Mouse (Mus musculus) forebrain, embryonic 14.5 days (tissue): Measurements from ENCODE around the gene Foxc2. TPM values are rescaled to one million over a fixed set of nuclear protein-coding genes. Genes with fewer than 3 reads are reported as not detected.

ENCODE experiments used
- ATAC-seq: fragments of 200-750 bp; cut with Nextera tagmentation; 2 replicates; pipeline ENCODE4 v1.8.0; 2017; ENCODE audit warnings: mild to moderate bottlenecking, moderate library complexity
- DNase-seq: peaks from one replicate; pipeline ENCODE4 v3.0.0-alpha.2; 2015; ENCODE audit warnings: low spot score
- H3K27ac ChIP-seq: fragments of 300-500 bp; sonication (generic); 2 replicates; pipeline ENCODE4 v1.5.1; 2014; ENCODE audit warnings: low read depth, mild to moderate bottlenecking, control low read depth, low read length, moderate library complexity
- H3K27me3 ChIP-seq: fragments of 300-500 bp; sonication (generic); replicated peaks from 2 replicates; pipeline ENCODE4 v1.6.1; 2014; ENCODE audit warnings: low read length, control low read depth, mixed read lengths; ENCODE audit not compliant: control insufficient read depth, insufficient read depth
- H3K36me3 ChIP-seq: fragments of 300-500 bp; sonication (generic); 2 replicates; pipeline ENCODE4 v1.6.1; 2014; ENCODE audit warnings: low read length, control low read depth; ENCODE audit not compliant: control insufficient read depth, insufficient read depth
- H3K4me1 ChIP-seq: fragments of 300-500 bp; sonication (generic); 2 replicates; pipeline ENCODE4 v1.6.1; 2014; ENCODE audit warnings: antibody characterized with exemption, low read length, control low read depth; ENCODE audit not compliant: control insufficient read depth, insufficient read depth
- H3K4me2 ChIP-seq: fragments of 300-500 bp; sonication (generic); 2 replicates; pipeline ENCODE4 v1.6.1; 2014; ENCODE audit warnings: mild to moderate bottlenecking, control low read depth, low read length
- H3K4me3 ChIP-seq: fragments of 300-500 bp; sonication (generic); 2 replicates; pipeline ENCODE4 v1.5.1; 2014; ENCODE audit warnings: low read depth, low read length, control low read depth
- H3K9ac ChIP-seq: fragments of 300-500 bp; sonication (generic); 2 replicates; pipeline ENCODE4 v1.6.1; 2014; ENCODE audit warnings: mild to moderate bottlenecking, low read length, control low read depth, moderate library complexity
- H3K9me3 ChIP-seq: fragments of 300-500 bp; sonication (generic); replicated peaks from 2 replicates; pipeline ENCODE4 v1.6.1; 2016; ENCODE audit warnings: low read length, control low read depth, mixed read lengths; ENCODE audit not compliant: control insufficient read depth
- WGBS: fragments of 180-500 bp; shearing (Covaris S2); extraction: QIAGEN DNeasy Blood & Tissue Kit; methylation state at CpG from one replicate; pipeline ENCODE4 v1.1.7; 2014; 5-methylcytosine and 5-hydroxymethylcytosine counted together
- polyA plus RNA-seq: library from polyadenylated mRNA; unstranded; fragments of >200 nt; fragmentation: Nextera tagmentation; extraction: Ambion mirVana; gene quantifications from 2 replicates; pipeline ENCODE4 v1.2.1, GENCODE M21; 2014

Foxc2 gene
- polyA plus RNA-seq, 1 experiment from 2014 or later: 1.1 TPM

GRCm38 (mm10) chr8:121078721-121079120, 37.2 kb upstream of the Foxc2 start:
- Histone ChIP-seq H3K36me3 (no peaks in the 10 kb centered on the region), H3K4me1 (peaks cover 3% of the 10 kb centered on the region), H3K9me3 (no peaks in the 10 kb centered on the region), H3K27ac (no peak overlapping the region), H3K4me3 (no peak overlapping the region), H3K4me2 (no peak overlapping the region), H3K27me3 (peaks cover 94% of the 10 kb centered on the region), H3K9ac (no peak overlapping the region)
- DNase-seq: no peak
- WGBS: under 1% methylated on average over 14 of the region's 14 CpGs
- no peak for ATAC-seq

- Histone ChIP-seq H3K4me1 (peaks cover 6% of the 10 kb centered on the region), H3K27me3 (peaks cover 94% of the 10 kb centered on the region), H3K4me2 (no peak overlapping the region), H3K36me3 (no peaks in the 10 kb centered on the region), H3K4me3 (no peak overlapping the region), H3K9ac (no peak overlapping the region), H3K9me3 (no peaks in the 10 kb centered on the region), H3K27ac (no peak overlapping the region)
- under 1% methylated on average over 7 of the region's 7 CpGs for WGBS
- ATAC-seq (no peak), DNase-seq (no peak)
Measured at GRCm38 (mm10) chr8:121079201-121079600, 36.8 kb upstream of the Foxc2 start.

GRCm38 (mm10) chr8:121079944-121080343, 36.0 kb upstream of the Foxc2 start:
- no peak for DNase-seq
- H3K27ac ChIP-seq: no peak overlapping the region

GRCm38 (mm10) chr8:121080361-121081090, 35.4 kb upstream of the Foxc2 start:
- DNase-seq (no peak), ATAC-seq (no peak)
- under 1% methylated on average over 49 of the region's 49 CpGs for WGBS

More at GRCm38 (mm10) chr8:121079944-121080343, 36.0 kb upstream of the Foxc2 start:
- Histone ChIP-seq H3K4me3 (no peak overlapping the region), H3K36me3 (no peaks in the 10 kb centered on the region), H3K4me2 (no peak overlapping the region), H3K9me3 (no peaks in the 10 kb centered on the region), H3K4me1 (peaks cover 6% of the 10 kb centered on the region), H3K27me3 (peaks cover 96% of the 10 kb centered on the region), H3K9ac (no peak overlapping the region)
- WGBS: under 1% methylated on average over 12 of the region's 12 CpGs
- ATAC-seq: no peak

GRCm38 (mm10) chr8:121081398-121081797, 34.6 kb upstream of the Foxc2 start:
- DNase-seq: no peak
- WGBS: 0% methylated on average over 7 of the region's 7 CpGs

More at GRCm38 (mm10) chr8:121080361-121081090, 35.4 kb upstream of the Foxc2 start:
- H3K4me2 ChIP-seq: no peak overlapping the region
- no peaks in the 10 kb centered on the region for H3K9me3 ChIP-seq
- H3K9ac ChIP-seq: no peak overlapping the region
- H3K4me3 ChIP-seq: no peak overlapping the region
- peaks cover 99% of the 10 kb centered on the region for H3K27me3 ChIP-seq
- no peak overlapping the region for H3K27ac ChIP-seq
- no peaks in the 10 kb centered on the region for H3K36me3 ChIP-seq
- H3K4me1 ChIP-seq: peaks cover 6% of the 10 kb centered on the region

GRCm38 (mm10) chr8:121082218-121083092, 33.5 kb upstream of the Foxc2 start:
- ATAC-seq (no peak), DNase-seq (no peak)
- H3K4me1 ChIP-seq: peaks cover 6% of the 10 kb centered on the region
- H3K27me3 ChIP-seq: peaks cover 99% of the 10 kb centered on the region
- H3K9me3 ChIP-seq: no peaks in the 10 kb centered on the region
- under 1% methylated on average over 57 of the region's 57 CpGs for WGBS
- no peaks in the 10 kb centered on the region for H3K36me3 ChIP-seq
- H3K27ac ChIP-seq: no peak overlapping the region
- no peak overlapping the region for H3K9ac ChIP-seq
- peak overlapping the region; percentile 61 for H3K4me2 ChIP-seq
- H3K4me3 ChIP-seq: peak overlapping the region; percentile 32

More at GRCm38 (mm10) chr8:121081398-121081797, 34.6 kb upstream of the Foxc2 start:
- H3K27ac ChIP-seq: no peak overlapping the region
- no peak overlapping the region for H3K9ac ChIP-seq
- H3K9me3 ChIP-seq: no peaks in the 10 kb centered on the region
- ATAC-seq: no peak
- H3K4me2 ChIP-seq: no peak overlapping the region
- H3K4me3 ChIP-seq: no peak overlapping the region
- peaks cover 99% of the 10 kb centered on the region for H3K27me3 ChIP-seq
- no peaks in the 10 kb centered on the region for H3K36me3 ChIP-seq
- H3K4me1 ChIP-seq: peaks cover 6% of the 10 kb centered on the region

- Histone ChIP-seq H3K27me3 (peaks cover 99% of the 10 kb centered on the region), H3K9ac (0 out of 2 replicates have a peak overlapping the region, but pooled peaks have one; percentile 13), H3K9me3 (no peaks in the 10 kb centered on the region), H3K27ac (no peak overlapping the region), H3K4me3 (peak overlapping the region; percentile 32), H3K36me3 (no peaks in the 10 kb centered on the region), H3K4me1 (peaks cover 6% of the 10 kb centered on the region), H3K4me2 (peak overlapping the region; percentile 61)
- DNase-seq (no peak), ATAC-seq (peak; percentile 42; the same call in 1 of the 2 replicates)
- WGBS: under 1% methylated on average over 88 of the region's 89 CpGs
Measured at GRCm38 (mm10) chr8:121083093-121083935, 32.7 kb upstream of the Foxc2 start.

GRCm38 (mm10) chr8:121083936-121084209, 32.1 kb upstream of the Foxc2 start:
- H3K4me2 ChIP-seq: peak overlapping the region; percentile 61
- peak overlapping the region; percentile 32 for H3K4me3 ChIP-seq
- 0 out of 2 replicates have a peak overlapping the region, but pooled peaks have one; percentile 13 for H3K9ac ChIP-seq
- no peaks in the 10 kb centered on the region for H3K9me3 ChIP-seq
- H3K36me3 ChIP-seq: no peaks in the 10 kb centered on the region
- DNase-seq (no peak), ATAC-seq (no peak)
- peaks cover 99% of the 10 kb centered on the region for H3K27me3 ChIP-seq
- peaks cover 6% of the 10 kb centered on the region for H3K4me1 ChIP-seq
- H3K27ac ChIP-seq: no peak overlapping the region
- WGBS: 0% methylated on average over 13 of the region's 27 CpGs
